Mouse (Mus musculus) adrenal gland, postnatal 10 days (tissue): ENCODE measurements around the gene Olfr118. TPM values are rescaled to one million over a fixed set of nuclear protein-coding genes. Genes with fewer than 3 reads are reported as not detected.
"Not testable (repeated sequence)": the region's sequence is repeated elsewhere in the genome, so short reads cannot be mapped to it uniquely, and the experiment has no call there.

ENCODE experiments used
- DNase-seq: peaks from one replicate; pipeline ENCODE4 v3.0.0; 2021; ENCODE audit warnings: mixed read lengths
- long read RNA-seq, 2 experiments: library from polyadenylated mRNA; stranded (forward); transcript quantifications; one replicate each; pipeline ENCODE4 v2.0.0; 2021
- total RNA-seq, 2 experiments: library from RNA; stranded (reverse); gene quantifications; 2 replicates each; pipeline ENCODE4 v1.2.3; 2021

Gene Olfr118
- total RNA-seq: not detected
- long read RNA-seq, experiment 1: 0 reads
- long read RNA-seq, experiment 2: 0 reads

- DNase-seq: no peak
Measured at GRCm38 (mm10) chr17:37666688-37667087, at the start of gene Olfr118. TSS of gene Olfr118 (plus strand) at chr17:37666988.

- DNase-seq: no peak
Measured at GRCm38 (mm10) chr17:37627009-37627408, 39.8 kb upstream of the Olfr118 start, which contains the start of the genes Olfr115 and Olfr116. TSS of gene Olfr115 (minus strand) at chr17:37627109. TSS of gene Olfr116 (minus strand) at chr17:37627199.

DNA sequence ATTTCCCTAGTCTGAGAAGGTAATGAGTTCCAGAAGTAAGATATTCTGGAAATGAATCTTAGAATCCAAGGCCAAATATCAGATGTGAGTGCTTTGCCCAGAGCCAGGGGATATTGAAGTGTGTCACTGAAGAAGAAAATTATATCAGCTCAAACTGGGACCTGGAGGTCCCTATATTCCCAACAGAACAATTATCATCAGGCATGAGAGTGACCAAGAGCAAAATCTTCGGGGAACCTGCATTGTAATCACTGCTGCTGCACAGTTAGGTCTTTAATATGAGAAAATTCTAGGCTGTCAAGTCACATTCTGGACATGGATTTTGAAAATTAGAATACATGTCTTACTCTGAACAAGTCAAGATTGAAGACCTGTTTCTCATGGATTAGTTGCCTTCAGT lies 3.1 kb upstream of the Olfr118 start, which contains the start of gene Olfr117:
Olfr117 (minus strand) TSS at position 101 of the 400 bp plus-strand sequence.
- no peak for DNase-seq

DNA sequence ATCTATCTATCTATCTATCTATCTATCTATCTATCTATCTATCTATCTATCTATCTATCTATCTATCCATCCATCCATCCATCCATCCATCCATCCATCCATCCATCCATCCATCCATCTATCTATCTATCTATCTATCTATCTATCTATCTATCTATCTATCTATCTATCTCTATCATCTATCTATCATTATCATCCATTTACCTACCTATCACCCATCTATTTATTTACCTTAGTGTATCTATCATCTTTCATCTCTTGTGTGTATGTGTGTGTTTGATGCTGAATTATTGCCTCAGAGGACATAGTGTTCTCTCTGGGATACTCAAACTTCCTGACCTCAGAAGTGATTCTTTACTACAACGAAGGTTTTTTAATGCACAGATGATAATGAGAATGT lies 29.5 kb downstream of the Olfr118 start, which contains the start of gene Olfr119:
Olfr119 (plus strand) TSS at position 301 of the 400 bp plus-strand sequence.
- not testable (repeated sequence) for DNase-seq

- DNase-seq: no peak
Measured at GRCm38 (mm10) chr17:37721508-37721907, 54.7 kb downstream of the Olfr118 start, which contains the start of gene Olfr120. TSS of gene Olfr120 (plus strand) at chr17:37721808.

Other genes with a start within 250 kb of the Olfr118 start
- gene Olfr108, start 221.5 kb upstream of the Olfr118 start, total RNA-seq: not detected
- gene Olfr109, start 208.1 kb upstream of the Olfr118 start, total RNA-seq: not detected
- gene H2-M2, start 183.4 kb upstream of the Olfr118 start, total RNA-seq: under 1 TPM; 0.36 to 0.60 TPM
- gene Olfr110, start 174.5 kb upstream of the Olfr118 start, total RNA-seq: not detected
- not detected for gene Olfr111, start 159.0 kb upstream of the Olfr118 start, total RNA-seq
- gene Olfr112, start 97.5 kb upstream of the Olfr118 start, total RNA-seq: not detected
- gene Olfr113, start 89.3 kb upstream of the Olfr118 start, total RNA-seq: not detected
- not detected for gene Olfr114, start 74.2 kb upstream of the Olfr118 start, total RNA-seq
- not detected for gene Olfr115, start 39.9 kb upstream of the Olfr118 start, total RNA-seq
- gene Olfr116, start 39.8 kb upstream of the Olfr118 start, total RNA-seq: not detected
- gene Olfr117, start 3.2 kb upstream of the Olfr118 start, total RNA-seq: not detected
- not detected for gene Olfr119, start 29.6 kb downstream of the Olfr118 start, total RNA-seq
- gene Olfr120, start 54.8 kb downstream of the Olfr118 start, total RNA-seq: not detected
- gene Olfr121, start 81.9 kb downstream of the Olfr118 start, total RNA-seq: not detected
- not detected for gene Olfr122, start 101.6 kb downstream of the Olfr118 start, total RNA-seq
- gene Olfr123, start 126.5 kb downstream of the Olfr118 start, total RNA-seq: not detected
- not detected for gene Olfr124, start 132.9 kb downstream of the Olfr118 start, total RNA-seq
- gene Olfr125, start 166.0 kb downstream of the Olfr118 start, total RNA-seq: not detected
- not detected for gene Olfr126, start 180.5 kb downstream of the Olfr118 start, total RNA-seq
- not detected for gene Olfr127, start 233.4 kb downstream of the Olfr118 start, total RNA-seq